Mouse (Mus musculus) hindbrain, postnatal 0 days (tissue): ENCODE data around the gene Dot1l. TPM values are rescaled to one million over a fixed set of nuclear protein-coding genes. Genes with fewer than 3 reads are reported as not detected.

Experiments used
- ATAC-seq: fragments of 200-750 bp; cut with Nextera tagmentation; 2 replicates; pipeline ENCODE4 v1.8.0; 2017; ENCODE audit warnings: mild to moderate bottlenecking, moderate TSS enrichment, moderate library complexity
- DNase-seq: peaks from one replicate; pipeline ENCODE4 v3.0.0-alpha.2; 2015; ENCODE audit warnings: low spot score
- H3K27ac ChIP-seq: fragments of 300-500 bp; sonication (generic); 2 replicates; pipeline ENCODE4 v1.5.1; 2014; ENCODE audit warnings: mild to moderate bottlenecking
- H3K27me3 ChIP-seq: fragments of 300-500 bp; sonication (generic); 2 replicates; pipeline ENCODE4 v1.6.1; 2014; ENCODE audit warnings: low read length, mixed read lengths; ENCODE audit not compliant: insufficient read depth
- H3K36me3 ChIP-seq: fragments of 300-500 bp; sonication (generic); 2 replicates; pipeline ENCODE4 v1.6.1; 2014; ENCODE audit warnings: low read length, mixed read lengths; ENCODE audit not compliant: insufficient read depth
- H3K4me1 ChIP-seq: fragments of 300-500 bp; sonication (generic); 2 replicates; pipeline ENCODE4 v1.6.1; 2014; ENCODE audit warnings: antibody characterized with exemption, low read length, mixed read lengths; ENCODE audit not compliant: insufficient read depth
- H3K4me2 ChIP-seq: fragments of 300-500 bp; sonication (generic); 2 replicates; pipeline ENCODE4 v1.6.1; 2014; ENCODE audit warnings: low read depth, mild to moderate bottlenecking, low read length, moderate library complexity, mixed read lengths
- H3K4me3 ChIP-seq: fragments of 300-500 bp; sonication (generic); 2 replicates; pipeline ENCODE4 v1.5.1; 2014; ENCODE audit warnings: low read length
- H3K9ac ChIP-seq: fragments of 300-500 bp; sonication (generic); replicated peaks from 2 replicates; pipeline ENCODE4 v1.6.1; 2014; ENCODE audit warnings: mild to moderate bottlenecking, low read length, moderate library complexity, mixed read lengths
- H3K9me3 ChIP-seq: fragments of 300-500 bp; sonication (generic); 2 replicates; pipeline ENCODE4 v1.6.1; 2016; ENCODE audit warnings: low read length, mixed read lengths
- CTCF ChIP-seq: IDR thresholded peaks from 2 replicates; pipeline ENCODE4 v1.5.1; 2016; ENCODE audit warnings: antibody characterized with exemption, control low read depth, low read depth
- WGBS: fragments of 180-500 bp; shearing (Covaris S2); extraction: QIAGEN DNeasy Blood & Tissue Kit; methylation state at CpG from one replicate; pipeline ENCODE4 v1.1.7; 2014; 5-methylcytosine and 5-hydroxymethylcytosine counted together
- polyA plus RNA-seq: library from polyadenylated mRNA; unstranded; fragments of >200 nt; fragmentation: Nextera tagmentation; extraction: Ambion mirVana; gene quantifications from 2 replicates; pipeline ENCODE4 v1.2.1, GENCODE M21; 2015
- total RNA-seq: library from RNA; depleted of rRNA; stranded (reverse); fragments of >200 nt; gene quantifications from 2 replicates; pipeline ENCODE4 v1.2.3, GENCODE M21; 2014

Dot1l gene
- total and polyA plus RNA-seq, 2 experiments from 2014 or later: 12.6 to 27.2 TPM

GRCm38 (mm10) chr10:80747410-80747809, 7.6 kb upstream of the Dot1l start:
- Histone ChIP-seq H3K9me3 (no peaks in the 10 kb centered on the region), H3K27ac (no peak overlapping the region), H3K4me2 (no peak overlapping the region), H3K27me3 (no peaks in the 10 kb centered on the region), H3K4me3 (no peak overlapping the region), H3K9ac (no peak overlapping the region), H3K36me3 (no peaks in the 10 kb centered on the region), H3K4me1 (peaks cover 8% of the 10 kb centered on the region; the same call in 1 of the 2 replicates)
- WGBS: 16% methylated on average over 3 of the region's 3 CpGs
- peak; percentile 80 for DNase-seq
- peak; percentile 97 for TF ChIP-seq CTCF
- peak; percentile 46; the same call in 1 of the 2 replicates for ATAC-seq

DNA sequence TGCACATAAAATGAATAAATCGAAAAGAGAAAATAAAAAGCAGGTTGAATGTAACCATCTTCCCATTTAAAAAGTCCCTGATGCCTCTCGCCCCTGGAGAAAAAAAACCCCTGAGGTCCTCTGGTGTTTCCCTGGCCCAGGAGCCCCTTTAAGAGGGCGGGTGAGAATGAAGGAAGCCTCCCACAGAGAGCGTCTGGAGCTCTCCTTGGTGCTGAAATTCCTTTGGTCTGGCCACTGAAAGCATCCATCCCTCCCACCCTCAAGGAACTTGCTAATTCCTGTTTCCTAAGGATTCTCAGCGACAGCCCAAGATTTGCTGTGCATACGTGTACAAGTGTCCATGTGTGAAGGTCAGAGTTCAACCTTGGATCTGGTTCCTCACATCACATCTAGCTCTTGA, 6.4 kb upstream of the Dot1l start:
- Histone ChIP-seq H3K9me3 (no peaks in the 10 kb centered on the region), H3K27me3 (no peaks in the 10 kb centered on the region), H3K36me3 (no peaks in the 10 kb centered on the region), H3K27ac (no peak overlapping the region), H3K4me1 (0 out of 2 replicates have a peak, but pooled peaks cover 3% of the 10 kb centered on the region), H3K4me3 (no peak overlapping the region), H3K9ac (no peak overlapping the region), H3K4me2 (no peak overlapping the region)
- 15% methylated on average over 6 of the region's 6 CpGs for WGBS
- no peak for TF ChIP-seq CTCF
- no peak for ATAC-seq
- peak; percentile 67 for DNase-seq

DNA sequence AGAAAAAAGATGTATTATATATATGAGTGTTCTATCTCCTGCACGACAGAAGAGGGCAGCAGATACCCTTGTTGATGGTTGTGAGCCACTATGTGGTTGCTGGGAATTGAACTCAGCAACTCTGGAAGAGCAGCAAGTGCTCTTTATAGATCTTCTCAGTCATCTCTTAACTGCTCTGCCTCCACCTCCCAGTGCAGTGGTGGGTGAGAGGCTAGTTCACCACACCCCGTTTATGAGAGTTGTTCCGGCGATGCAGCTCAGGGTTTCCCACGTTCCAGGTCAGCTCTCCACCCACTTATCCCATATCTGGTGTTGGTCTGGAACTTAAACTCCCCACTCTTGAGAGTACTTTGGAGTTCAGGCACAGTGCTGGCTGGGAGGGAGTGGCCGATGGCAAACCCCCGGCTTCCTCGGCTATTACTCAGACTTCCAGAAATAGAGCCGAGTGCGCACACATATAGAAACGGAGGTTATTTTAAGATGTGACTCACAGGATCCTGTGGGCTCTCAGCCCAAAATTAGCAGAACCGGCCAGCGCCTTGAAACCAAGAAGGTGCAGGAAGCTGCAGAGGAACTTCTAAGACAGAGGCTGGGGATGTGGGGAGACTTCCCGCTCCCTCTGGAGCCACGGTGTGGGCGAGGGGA, 3.7 kb upstream of the Dot1l start:
- 15% methylated on average over 16 of the region's 16 CpGs for WGBS
- Histone ChIP-seq H3K4me3 (peak overlapping the region; percentile 16; the same call in 1 of the 2 replicates), H3K36me3 (no peaks in the 10 kb centered on the region), H3K9me3 (no peaks in the 10 kb centered on the region), H3K4me1 (peaks cover 7% of the 10 kb centered on the region; the same call in 1 of the 2 replicates), H3K27ac (no peak overlapping the region; the same call in 1 of the 2 replicates), H3K4me2 (peak overlapping the region; percentile 46), H3K9ac (no peak overlapping the region), H3K27me3 (no peaks in the 10 kb centered on the region)
- no peak; the same call in 1 of the 2 replicates for TF ChIP-seq CTCF
- no peak for ATAC-seq
- peak; percentile 20 for DNase-seq

- Histone ChIP-seq H3K27ac (no peak overlapping the region), H3K4me3 (peak overlapping the region; percentile 16; the same call in 1 of the 2 replicates), H3K36me3 (no peaks in the 10 kb centered on the region), H3K9ac (no peak overlapping the region), H3K9me3 (no peaks in the 10 kb centered on the region), H3K4me1 (peaks cover 15% of the 10 kb centered on the region; the same call in 1 of the 2 replicates), H3K27me3 (no peaks in the 10 kb centered on the region), H3K4me2 (peak overlapping the region; percentile 46)
- 3% methylated on average over 6 of the region's 6 CpGs for WGBS
- no peak for TF ChIP-seq CTCF
- ATAC-seq (peak; percentile 53; the same call in 1 of the 2 replicates), DNase-seq (peak; percentile 76)
These were observed 2.9 kb upstream of the Dot1l start for GRCm38 (mm10) chr10:80752079-80752625.

DNA sequence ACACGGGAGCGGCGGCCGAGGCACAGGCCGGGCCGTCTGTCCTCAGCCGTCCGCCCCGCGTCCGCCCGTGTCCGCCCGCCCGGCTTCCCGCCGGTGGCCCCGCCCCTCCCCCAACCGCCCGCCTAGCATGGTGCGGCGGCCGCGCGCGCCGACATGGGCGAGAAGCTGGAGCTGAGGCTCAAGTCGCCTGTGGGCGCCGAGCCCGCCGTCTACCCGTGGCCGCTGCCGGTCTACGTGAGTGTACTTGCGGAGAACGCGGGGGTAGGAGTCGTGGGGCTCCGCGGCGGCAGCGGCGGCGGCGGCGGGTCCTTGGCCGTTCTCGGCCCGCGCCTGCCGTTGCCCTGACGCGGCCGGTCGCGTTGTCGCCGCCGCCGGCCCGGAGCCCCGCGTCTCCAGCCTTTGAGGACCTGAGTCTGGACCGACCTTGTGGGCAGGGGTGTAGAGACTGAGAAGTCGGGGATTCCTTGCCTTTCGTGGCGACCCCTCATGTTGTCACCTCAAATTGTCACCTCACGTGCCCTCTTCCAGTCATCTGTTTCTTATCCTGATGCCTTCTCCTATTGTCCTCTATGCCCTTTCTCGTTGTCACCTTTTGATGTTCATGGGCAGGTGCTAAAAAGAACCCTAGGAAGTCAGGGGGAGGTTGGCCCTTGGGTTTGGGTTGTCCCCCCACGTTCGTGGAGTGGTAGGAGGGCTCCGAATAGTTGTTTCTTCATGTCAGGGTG, 447 bp downstream of the Dot1l start:
- H3K9me3 ChIP-seq: no peaks in the 10 kb centered on the region
- H3K4me1 ChIP-seq: peaks cover 32% of the 10 kb centered on the region
- under 1% methylated on average over 64 of the region's 75 CpGs for WGBS
- peak overlapping the region; percentile 88 for H3K4me3 ChIP-seq
- peak overlapping the region; percentile 92 for H3K4me2 ChIP-seq
- DNase-seq (no peak), ATAC-seq (no peak)
- no peak for TF ChIP-seq CTCF
- peak overlapping the region; percentile 88 for H3K27ac ChIP-seq
- H3K9ac ChIP-seq: peak overlapping the region; percentile 96
- no peaks in the 10 kb centered on the region for H3K27me3 ChIP-seq
- H3K36me3 ChIP-seq: no peaks in the 10 kb centered on the region

GRCm38 (mm10) chr10:80756099-80756498, 1.1 kb downstream of the Dot1l start:
- Histone ChIP-seq H3K9ac (peak overlapping the region; percentile 96; the same call in 1 of the 2 replicates), H3K36me3 (no peaks in the 10 kb centered on the region), H3K27ac (no peak overlapping the region), H3K4me3 (peak overlapping the region; percentile 88), H3K4me1 (peaks cover 32% of the 10 kb centered on the region), H3K9me3 (no peaks in the 10 kb centered on the region), H3K4me2 (peak overlapping the region; percentile 92), H3K27me3 (no peaks in the 10 kb centered on the region)
- ATAC-seq (no peak), DNase-seq (no peak)
- peak; percentile 22; the same call in 1 of the 2 replicates for TF ChIP-seq CTCF
- WGBS: 29% methylated on average over 3 of the region's 3 CpGs
